Mouse (Mus musculus) activated CD4-positive, CD25-positive, alpha-beta regulatory T cell (primary cell): ENCODE data around the gene Fam83f. TPM values are rescaled to one million over a fixed set of nuclear protein-coding genes. Genes with fewer than 3 reads are reported as not detected.

Source experiments
- polyA plus RNA-seq, 2 experiments: library from polyadenylated mRNA; unstranded; fragments of 100-300 nt; shearing (Covaris generic); gene quantifications; one replicate each; pipeline ENCODE4 v1.2.1; 2017

The Fam83f gene
- under 1 TPM; 0.08 to 0.50 TPM for polyA plus RNA-seq

GRCm38 (mm10) chr15:80671295-80672252 is at the start of gene Fam83f:
Fam83f (plus strand) TSS chr15:80671847.

DNA sequence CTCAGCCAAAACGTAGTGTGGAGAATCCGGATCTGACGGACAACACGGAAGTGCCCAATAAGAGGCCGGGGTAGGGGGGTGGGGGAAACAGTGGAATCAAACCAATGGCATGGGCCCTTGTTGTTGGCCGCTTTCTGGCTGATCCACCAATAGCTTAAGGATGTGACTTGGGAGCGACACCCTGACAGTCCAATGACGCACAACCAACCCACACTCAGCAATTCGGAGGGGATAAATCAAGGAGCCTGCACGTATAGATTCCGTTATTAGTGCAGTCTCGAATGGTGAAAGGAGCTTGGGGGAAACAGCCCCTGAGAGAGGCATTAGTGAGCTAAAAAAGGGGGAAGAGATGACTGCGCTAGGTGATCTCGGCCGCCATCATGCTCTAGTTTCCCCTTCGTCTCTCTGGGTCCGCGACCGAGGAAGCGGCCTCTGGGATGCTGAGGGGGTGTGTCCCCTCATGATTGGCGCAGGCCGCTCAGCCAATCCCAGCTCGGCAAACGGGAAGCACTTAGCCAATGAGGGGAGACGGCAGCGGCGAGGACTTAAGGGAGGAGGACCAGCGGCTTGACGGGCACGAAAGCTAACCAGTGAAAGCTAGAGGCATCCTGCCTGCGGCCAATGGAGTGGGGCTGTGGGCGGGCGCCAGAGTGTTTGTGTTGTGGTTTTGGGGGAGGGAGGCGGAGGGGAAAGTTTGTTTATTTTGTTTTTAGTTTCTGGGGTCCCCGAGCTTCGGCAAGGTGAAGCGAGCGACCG is 39.1 kb downstream of the Fam83f start, which contains the start of gene Tnrc6b:
TSS of gene Tnrc6b (plus strand) at position 706 of the 756 bp plus-strand sequence.

Other genes with a start within 250 kb of the Fam83f start
- gene Enthd1, start 106.7 kb upstream of the Fam83f start, polyA plus RNA-seq, result under 1 TPM in 1 of 2 experiments, not detected in 1; 0.12 TPM
- gene Grap2, start 99.3 kb upstream of the Fam83f start, polyA plus RNA-seq, result 10 to 100 TPM; 44.4 to 52.7 TPM
- gene Tnrc6b, start 39.5 kb downstream of the Fam83f start, polyA plus RNA-seq, result 10 to 100 TPM; 25.9 to 36.0 TPM